Mouse (Mus musculus) left cerebral cortex, adult 2 months (tissue): ENCODE data around the gene Zmynd19. TPM values are rescaled to one million over a fixed set of nuclear protein-coding genes. Genes with fewer than 3 reads are reported as not detected.

Experiments
- DNase-seq, 2 experiments: peaks; one replicate each; pipeline ENCODE4 v3.0.0; 2021 to 2022; ENCODE audit warnings: low spot score in 2 of 2, mixed read lengths in 1 of 2; ENCODE audit errors: extremely low spot score in 1 of 2
- H3K27ac ChIP-seq: fragments of 200-600 bp; 2 replicates; pipeline ENCODE4 v1.8.1; 2022
- H3K4me3 ChIP-seq: fragments of 200-600 bp; 2 replicates; pipeline ENCODE4 v1.8.1; 2022
- CTCF ChIP-seq: fragments of 200-600 bp; IDR thresholded peaks from 2 replicates; pipeline ENCODE4 v1.8.1; 2022; ENCODE audit warnings: antibody characterized with exemption, mild to moderate bottlenecking, moderate library complexity
- intact Hi-C: fragments of 180-260 bp; cut with DNase I; formaldehyde crosslinking; loops from one replicate; pipeline ENCODE4 v1.15.1; 2025
- long read RNA-seq, 2 experiments: library from polyadenylated mRNA; stranded (forward); transcript quantifications; one replicate each; pipeline ENCODE4 v2.0.0; 2021; ENCODE audit warnings: borderline mapping rate in 2 of 2
- total RNA-seq, 2 experiments: library from RNA; stranded (reverse); gene quantifications; 2 replicates each; pipeline ENCODE4 v1.2.3; 2021

Zmynd19 gene
- total RNA-seq, result 10 to 100 TPM; 36.8 to 37.9 TPM
- long read RNA-seq, experiment 1, partial matches to known transcripts, result 0 of 2 reads
- long read RNA-seq, experiment 1, other reads (novel, unspliced or antisense), result 1 of 2 reads
- long read RNA-seq, experiment 2, partial matches to known transcripts, result 1 of 3 reads
- long read RNA-seq, experiment 2, other reads (novel, unspliced or antisense), result 0 of 3 reads

DNA sequence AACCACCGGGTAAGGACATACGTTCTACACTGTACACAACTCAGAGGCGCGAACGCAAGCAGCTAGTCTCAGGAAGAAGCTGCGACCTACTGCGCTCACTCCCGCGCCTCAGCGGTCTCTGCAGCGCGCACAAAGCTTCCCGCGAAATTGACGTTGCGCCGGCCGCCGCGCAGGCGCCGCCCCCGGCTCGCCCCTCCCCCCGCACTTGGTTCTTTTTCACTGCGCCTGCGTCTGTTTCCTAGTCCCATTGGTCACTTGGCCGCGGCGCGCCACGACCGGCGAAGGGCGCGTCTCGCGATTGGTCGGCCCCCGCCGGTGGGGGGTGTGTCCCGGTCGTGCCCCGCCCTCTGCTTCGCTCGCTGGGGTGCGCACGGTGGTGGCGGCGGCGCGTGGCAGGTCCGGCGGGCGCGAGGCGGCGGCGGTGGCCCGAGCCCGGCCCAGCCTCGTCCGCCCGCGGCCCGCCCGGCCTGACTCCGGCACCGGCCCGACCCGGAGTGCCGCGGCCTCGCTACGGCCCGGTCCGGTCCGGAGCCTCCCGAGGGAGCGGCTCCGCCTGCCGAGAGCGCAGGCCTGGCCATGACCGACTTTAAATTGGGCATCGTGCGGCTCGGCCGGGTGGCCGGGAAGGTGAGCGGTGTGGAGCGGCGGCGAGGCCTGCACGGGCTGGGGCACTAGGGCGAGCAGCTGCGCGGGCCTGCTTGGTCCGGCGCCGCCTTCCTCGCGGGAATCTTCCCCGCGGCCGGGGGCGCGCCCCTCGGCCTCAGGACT, at the start of gene Zmynd19:
TSS of gene Zmynd19 (plus strand) at position 372 of the 768 bp plus-strand sequence.
- H3K27ac ChIP-seq, result peak within 1 kb of the TSS; percentile 47
- intact Hi-C loops, result no loop called here
- peak; percentile 99 for DNase-seq
- TF ChIP-seq CTCF, result no peak
- H3K4me3 ChIP-seq, result peak within 1 kb of the TSS; percentile 82

DNA sequence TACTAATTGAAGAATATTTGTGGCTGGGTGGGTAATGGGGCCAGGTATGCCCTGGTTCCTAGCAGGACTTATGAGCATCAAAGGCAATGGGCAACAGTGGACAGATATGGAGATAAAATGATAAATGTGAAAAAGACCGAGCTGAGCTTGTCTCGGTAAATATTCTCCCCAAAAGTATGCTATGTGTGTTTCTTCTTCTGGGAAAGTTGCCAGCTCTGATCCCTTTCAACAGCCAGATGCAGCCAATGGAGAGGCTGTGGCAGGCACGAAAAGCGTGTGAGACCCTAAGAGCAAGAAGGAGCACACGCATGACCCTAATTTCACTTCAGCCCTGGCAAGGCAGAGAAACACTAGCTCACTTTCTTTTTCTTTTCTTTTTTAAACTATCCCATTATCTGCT, 48.5 kb upstream of the Zmynd19 start:
- Histone ChIP-seq H3K4me3 (no peak overlapping the region), H3K27ac (no peak overlapping the region; the same call in 1 of the 2 replicates)
- intact Hi-C loops, result loop anchor here (5.0 kb wide), 1 partner anchor 49 kb away; no protein-coding TSS in a partner anchor
- DNase-seq, result no peak
- no peak for TF ChIP-seq CTCF

DNA sequence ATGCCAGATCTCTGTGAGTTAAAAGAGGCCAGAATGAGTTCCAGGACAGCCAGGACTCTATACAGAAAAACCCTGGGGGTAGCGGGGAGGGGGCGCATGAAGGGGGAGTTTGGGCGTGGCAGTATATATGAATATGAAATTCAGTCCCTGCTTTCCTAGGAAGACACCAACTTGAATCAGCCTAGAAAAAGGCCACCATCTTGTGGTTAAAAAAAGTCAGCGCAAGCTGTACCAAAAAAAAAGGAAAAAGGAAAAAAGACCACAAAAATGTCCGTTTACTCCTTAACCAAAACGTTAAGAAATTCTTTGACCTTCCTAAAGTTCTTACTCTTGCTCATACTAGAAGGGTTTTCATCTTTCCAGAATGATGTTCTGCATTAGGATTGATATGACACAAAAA, 46.6 kb upstream of the Zmynd19 start:
- no peak overlapping the region for H3K4me3 ChIP-seq
- TF ChIP-seq CTCF, result peak; percentile 36
- intact Hi-C loops, result loop anchor here (5.0 kb wide), 1 partner anchor 51 kb away; no protein-coding TSS in a partner anchor
- DNase-seq, result no peak
- no peak overlapping the region; the same call in 1 of the 2 replicates for H3K27ac ChIP-seq

DNA sequence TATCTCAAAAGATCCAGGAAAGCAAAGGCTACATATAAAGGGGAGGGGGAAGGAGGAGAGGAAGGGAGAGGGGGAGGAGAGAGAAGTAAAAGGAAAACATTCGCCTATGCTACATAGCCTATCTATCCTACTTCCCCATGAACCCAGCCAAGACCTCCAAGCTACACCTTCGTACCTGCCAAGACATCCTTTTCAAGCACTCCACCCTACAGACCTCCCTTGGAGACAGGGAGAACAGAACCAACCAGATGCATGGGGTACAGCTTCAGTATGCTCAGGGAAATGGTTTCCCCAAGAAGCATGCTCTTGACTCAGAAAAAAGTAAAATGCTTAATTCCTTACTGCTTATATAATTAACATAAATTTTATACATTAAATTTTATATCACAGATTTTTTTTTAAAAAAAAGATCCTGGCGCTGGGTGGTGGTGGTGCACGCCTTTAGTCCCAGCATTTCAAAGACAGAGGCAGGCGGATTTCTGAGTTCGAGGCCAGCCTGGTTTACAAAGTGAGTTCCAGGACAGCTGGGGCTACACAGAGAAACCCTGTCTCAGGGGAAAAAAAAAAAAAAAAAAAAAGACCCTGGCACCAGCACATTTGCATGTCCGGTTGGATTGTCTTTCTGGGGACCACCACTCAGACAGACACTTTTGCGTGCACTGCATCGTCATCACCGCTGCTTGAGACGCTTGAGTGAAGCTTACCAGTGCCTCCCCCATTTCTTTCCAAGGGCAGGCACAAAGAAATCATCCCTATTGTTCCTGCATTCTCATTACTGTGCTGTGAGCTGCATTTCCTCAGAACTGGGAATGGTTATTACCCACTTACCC, 44.6 kb upstream of the Zmynd19 start:
- H3K4me3 ChIP-seq, result no peak overlapping the region
- H3K27ac ChIP-seq, result no peak overlapping the region
- DNase-seq, result no peak
- no peak for TF ChIP-seq CTCF
- intact Hi-C loops, result loop anchor here (5.0 kb wide), 1 partner anchor 53 kb away; no protein-coding TSS in a partner anchor

DNA sequence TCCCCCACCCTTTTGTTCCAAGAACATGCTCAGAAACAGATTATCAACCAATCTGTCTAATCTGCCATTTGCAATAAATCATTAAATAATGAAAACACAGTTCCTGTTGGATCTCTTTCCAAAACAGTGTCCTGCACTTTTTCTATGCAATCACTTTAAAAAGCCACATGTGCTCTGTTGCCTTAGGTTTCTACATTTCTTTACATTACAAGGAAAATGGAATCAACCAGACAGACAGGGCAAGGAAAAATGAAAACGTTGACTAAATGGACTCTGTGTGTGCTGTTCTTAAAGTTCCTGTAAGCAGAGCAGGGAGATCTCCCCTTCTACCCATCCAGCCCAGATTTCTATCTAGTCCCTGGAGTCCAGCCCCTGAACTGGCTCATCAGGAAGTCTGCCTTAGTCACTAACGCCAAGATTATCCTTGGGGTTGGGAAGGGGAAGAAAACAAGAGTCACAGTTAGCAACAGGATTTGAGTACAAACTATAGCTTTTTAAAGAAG, 43.9 kb upstream of the Zmynd19 start:
- no peak for TF ChIP-seq CTCF
- DNase-seq, result no peak
- Histone ChIP-seq H3K4me3 (no peak overlapping the region), H3K27ac (no peak overlapping the region)
- intact Hi-C loops, result no loop called here

DNA sequence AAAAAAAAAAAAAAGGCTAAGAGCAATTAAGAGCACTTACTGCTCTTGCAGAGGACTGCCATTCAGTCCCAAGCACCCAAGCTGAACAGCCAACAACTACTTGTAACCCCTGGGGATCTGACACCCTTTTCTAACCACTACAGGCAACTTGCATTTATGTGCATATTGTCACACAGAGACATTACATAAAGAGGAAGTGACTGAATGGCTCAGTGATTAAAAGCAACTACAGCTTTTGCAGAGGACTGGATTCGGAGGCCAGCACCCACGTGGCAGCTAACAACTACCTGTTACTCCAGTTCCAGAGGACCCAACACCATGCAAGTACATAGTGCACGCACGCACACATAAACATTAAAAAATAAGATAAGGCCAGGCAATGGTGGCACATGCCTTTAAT, 39.1 kb upstream of the Zmynd19 start:
- no peak for DNase-seq
- no peak for TF ChIP-seq CTCF
- H3K27ac ChIP-seq, result no peak overlapping the region
- H3K4me3 ChIP-seq, result no peak overlapping the region
- intact Hi-C loops, result no loop called here

DNA sequence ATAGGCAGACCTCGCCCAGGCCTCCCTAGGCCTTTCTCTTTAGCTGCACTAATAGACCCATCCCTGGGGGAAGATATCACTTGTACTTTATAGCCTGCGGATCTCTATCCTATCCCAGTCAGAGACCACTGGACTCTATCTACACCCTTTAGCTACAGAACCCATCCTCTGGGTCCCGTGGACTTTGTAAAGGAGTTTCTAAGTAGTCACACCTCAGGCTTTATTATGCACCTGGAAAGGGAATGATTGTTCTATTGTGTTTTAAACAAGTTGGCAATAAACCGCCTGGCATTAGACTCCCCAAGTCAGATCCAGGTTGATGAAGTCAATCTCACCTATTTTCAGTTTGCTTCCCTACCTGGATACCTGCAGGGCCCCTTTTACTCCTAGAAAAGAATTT, 37.4 kb upstream of the Zmynd19 start:
- no peak overlapping the region for H3K27ac ChIP-seq
- intact Hi-C loops, result no loop called here
- DNase-seq, result no peak
- H3K4me3 ChIP-seq, result no peak overlapping the region
- TF ChIP-seq CTCF, result no peak

DNA sequence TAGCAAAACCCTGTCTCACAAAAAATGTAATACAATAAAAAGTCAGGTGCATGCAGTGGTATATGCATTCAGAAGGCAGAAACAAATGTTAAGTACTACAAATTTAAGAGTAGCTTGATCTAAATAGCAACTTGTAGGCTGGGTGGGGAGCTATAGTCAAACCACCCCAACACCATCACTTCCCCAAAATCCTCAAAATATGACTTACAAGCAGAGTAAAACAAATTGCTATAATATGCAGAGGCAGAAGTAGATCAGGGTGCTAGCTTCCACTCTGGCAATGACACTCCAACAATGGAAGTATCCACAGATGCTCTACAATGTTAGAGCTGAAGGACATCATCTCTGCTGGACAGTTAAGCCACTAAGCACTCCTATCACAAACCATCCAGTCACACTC, 37.0 kb upstream of the Zmynd19 start:
- no peak overlapping the region for H3K4me3 ChIP-seq
- intact Hi-C loops, result no loop called here
- no peak for DNase-seq
- no peak for TF ChIP-seq CTCF
- no peak overlapping the region for H3K27ac ChIP-seq

DNA sequence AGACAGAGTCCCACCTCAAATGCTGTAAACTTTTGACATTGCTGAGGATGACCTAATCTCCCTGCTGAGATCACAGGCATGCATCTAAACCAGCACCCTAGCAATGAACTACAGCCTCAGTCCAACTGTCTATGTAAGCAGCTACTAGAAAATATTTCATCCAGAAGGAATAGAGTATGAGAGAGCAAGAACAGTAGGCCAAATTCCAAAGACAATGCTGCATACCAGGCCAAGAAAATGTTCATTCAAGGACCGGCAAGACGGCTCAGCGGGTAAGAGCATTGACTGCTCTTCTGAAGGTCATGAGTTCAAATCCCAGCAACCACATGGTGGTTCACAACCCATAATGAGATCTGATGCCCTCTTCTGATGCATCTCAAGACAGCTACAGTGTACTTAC, 34.8 kb upstream of the Zmynd19 start:
- Histone ChIP-seq H3K4me3 (no peak overlapping the region), H3K27ac (no peak overlapping the region)
- intact Hi-C loops, result no loop called here
- TF ChIP-seq CTCF, result no peak
- no peak for DNase-seq

DNA sequence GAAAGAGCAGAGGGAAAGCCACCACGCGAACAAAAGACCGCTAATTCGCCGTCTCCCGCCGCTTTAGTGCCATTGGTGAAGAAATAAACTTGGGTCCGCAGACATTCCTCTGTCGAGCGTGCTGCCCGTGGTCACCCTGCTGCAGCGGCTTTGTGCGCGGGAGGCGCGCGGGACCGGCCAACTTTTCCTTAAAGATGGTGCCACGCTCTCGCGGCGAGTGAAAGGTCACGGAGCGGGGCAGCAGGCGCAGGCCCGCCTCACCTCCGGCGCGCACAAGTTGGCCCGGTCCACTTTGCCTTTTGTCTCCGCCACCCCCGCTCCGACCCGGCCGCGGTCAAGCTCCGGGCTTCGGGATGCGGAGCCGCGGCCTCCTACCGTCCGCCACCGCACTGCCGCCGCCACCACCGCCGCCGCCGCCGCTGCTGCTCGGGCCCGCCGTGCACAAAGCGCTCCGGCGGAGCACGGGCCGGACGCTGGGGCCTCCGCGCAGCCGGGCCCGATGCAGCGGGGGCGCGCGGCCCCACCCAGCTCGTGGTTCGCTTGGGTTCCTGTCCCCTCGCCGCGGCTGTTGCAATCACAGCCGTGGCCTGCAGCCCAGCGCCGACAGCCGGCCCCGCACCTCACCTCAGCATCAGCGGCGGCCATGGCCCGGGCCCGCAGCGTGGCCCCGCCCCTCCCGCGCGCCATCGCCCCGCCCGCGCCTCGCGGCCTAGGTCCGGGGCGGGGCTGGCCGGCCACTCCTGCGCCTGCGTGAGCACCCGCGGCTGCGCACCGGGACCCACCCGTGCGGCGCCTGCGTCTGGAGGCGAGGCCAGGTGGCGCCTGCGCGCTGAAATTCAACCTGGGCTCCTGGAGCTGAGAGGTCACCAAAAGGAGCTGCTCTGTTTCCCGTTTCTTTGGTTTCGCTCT, 30.4 kb upstream of the Zmynd19 start, which contains the start of gene Ehmt1:
TSS of gene Ehmt1 (minus strand) at position 685 of the 909 bp plus-strand sequence.
- intact Hi-C loops, result no loop called here
- peak within 1 kb of the TSS; percentile 88 for H3K4me3 ChIP-seq
- DNase-seq, result peak; percentile 96
- no peak; the same call in none of the 2 replicates for TF ChIP-seq CTCF
- H3K27ac ChIP-seq, result peak within 1 kb of the TSS; percentile 89

DNA sequence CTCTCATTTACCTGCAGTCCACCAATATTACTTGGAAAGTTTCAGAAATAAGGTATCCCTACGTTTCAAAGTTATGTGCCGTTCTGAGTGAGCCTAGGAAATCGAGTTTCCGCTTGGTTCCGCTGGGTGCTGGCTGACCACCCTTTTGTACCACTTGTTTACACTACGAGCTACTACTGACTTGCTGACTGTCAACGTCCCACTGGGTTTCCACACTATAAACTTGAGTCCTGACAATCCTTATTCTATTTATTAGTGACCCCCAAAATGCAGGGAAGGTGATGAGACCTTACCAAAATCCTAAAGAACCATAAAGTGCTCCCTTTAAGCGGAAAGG, 29.8 kb upstream of the Zmynd19 start:
- intact Hi-C loops, result no loop called here
- TF ChIP-seq CTCF, result no peak
- DNase-seq, result no peak
- peak overlapping the region; percentile 88 for H3K4me3 ChIP-seq
- peak overlapping the region; percentile 89 for H3K27ac ChIP-seq
